Mouse (Mus musculus) common myeloid progenitor, adult 5-6 weeks (primary cell): ENCODE data around the gene Tmsb15b2. TPM values are rescaled to one million over a fixed set of nuclear protein-coding genes. Genes with fewer than 3 reads are reported as not detected.

Source experiments
- total RNA-seq: library from RNA; stranded (forward); fragments of 200-1000, 187-1606 nt; gene quantifications from 2 replicates; pipeline ENCODE4 v1.2.3, GENCODE M21; 2017

Tmsb15b2 gene
- total RNA-seq, 1 experiment from 2014 or later = not detected

Other genes with a start within 250 kb of the Tmsb15b2 start
- gene Morf4l2, start 231.8 kb downstream of the Tmsb15b2 start, total RNA-seq = 569 and 640 TPM in 2 replicates
- gene Glra4, start 195.4 kb downstream of the Tmsb15b2 start, total RNA-seq = 0.09 TPM in 1 of 2 replicates, not detected in the other
- gene Plp1, start 152.8 kb downstream of the Tmsb15b2 start, total RNA-seq = 0.53 and 0.69 TPM in 2 replicates
- gene Rab9b, start 106.7 kb downstream of the Tmsb15b2 start, total RNA-seq = not detected in 2 replicates
- not detected in 2 replicates for gene H2bfm, start 48.2 kb downstream of the Tmsb15b2 start, total RNA-seq
- gene Tmsb15l, start 1.4 kb upstream of the Tmsb15b2 start, total RNA-seq = 14.8 and 35.9 TPM in 2 replicates
- 5.6 and 12.8 TPM in 2 replicates for gene Tmsb15b1, start 1.4 kb upstream of the Tmsb15b2 start, total RNA-seq
- gene Zcchc18, start 17.7 kb upstream of the Tmsb15b2 start, total RNA-seq = 1.1 TPM in 1 of 2 replicates, not detected in the other
- gene Slc25a53, start 62.8 kb upstream of the Tmsb15b2 start, total RNA-seq = 6.3 and 10.5 TPM in 2 replicates
- 14.7 and 17.2 TPM in 2 replicates for gene Fam199x, start 74.1 kb upstream of the Tmsb15b2 start, total RNA-seq
- not detected in 2 replicates for gene Esx1, start 146.6 kb upstream of the Tmsb15b2 start, total RNA-seq